Mouse (Mus musculus) cerebellum, adult 18-20 months (tissue): ENCODE data around the gene Wnt2b.

Experiments used
- DNase-seq, 2 experiments: peaks; one replicate each; pipeline ENCODE4 v3.0.0; 2021

Gene Wnt2b

GRCm38 (mm10) chr3:104963331-104964276, 1.9 kb upstream of the Wnt2b start:
- DNase-seq = no peak

DNA sequence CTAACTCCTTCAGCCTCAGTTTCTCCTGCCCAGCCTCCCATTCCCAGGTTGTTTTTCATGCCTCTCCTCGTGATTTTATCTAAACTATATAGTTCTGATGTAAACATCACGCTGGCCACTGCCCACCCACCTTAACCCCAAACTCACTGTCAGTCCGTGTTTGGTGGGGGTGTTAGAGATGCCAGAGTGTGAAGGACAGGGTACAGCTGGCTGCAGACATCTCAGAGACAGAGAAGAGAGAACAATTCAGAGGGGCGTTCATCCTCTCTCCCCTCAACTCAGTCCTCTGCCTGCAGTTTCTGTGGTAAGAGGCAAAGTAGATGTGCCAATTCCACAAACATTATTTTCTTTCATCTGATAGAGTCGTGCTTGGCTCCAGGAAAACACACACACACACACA, 1.1 kb upstream of the Wnt2b start:
- DNase-seq = no peak

- DNase-seq = no peak
Measured at GRCm38 (mm10) chr3:104962141-104962611, 455 bp upstream of the Wnt2b start.

DNA sequence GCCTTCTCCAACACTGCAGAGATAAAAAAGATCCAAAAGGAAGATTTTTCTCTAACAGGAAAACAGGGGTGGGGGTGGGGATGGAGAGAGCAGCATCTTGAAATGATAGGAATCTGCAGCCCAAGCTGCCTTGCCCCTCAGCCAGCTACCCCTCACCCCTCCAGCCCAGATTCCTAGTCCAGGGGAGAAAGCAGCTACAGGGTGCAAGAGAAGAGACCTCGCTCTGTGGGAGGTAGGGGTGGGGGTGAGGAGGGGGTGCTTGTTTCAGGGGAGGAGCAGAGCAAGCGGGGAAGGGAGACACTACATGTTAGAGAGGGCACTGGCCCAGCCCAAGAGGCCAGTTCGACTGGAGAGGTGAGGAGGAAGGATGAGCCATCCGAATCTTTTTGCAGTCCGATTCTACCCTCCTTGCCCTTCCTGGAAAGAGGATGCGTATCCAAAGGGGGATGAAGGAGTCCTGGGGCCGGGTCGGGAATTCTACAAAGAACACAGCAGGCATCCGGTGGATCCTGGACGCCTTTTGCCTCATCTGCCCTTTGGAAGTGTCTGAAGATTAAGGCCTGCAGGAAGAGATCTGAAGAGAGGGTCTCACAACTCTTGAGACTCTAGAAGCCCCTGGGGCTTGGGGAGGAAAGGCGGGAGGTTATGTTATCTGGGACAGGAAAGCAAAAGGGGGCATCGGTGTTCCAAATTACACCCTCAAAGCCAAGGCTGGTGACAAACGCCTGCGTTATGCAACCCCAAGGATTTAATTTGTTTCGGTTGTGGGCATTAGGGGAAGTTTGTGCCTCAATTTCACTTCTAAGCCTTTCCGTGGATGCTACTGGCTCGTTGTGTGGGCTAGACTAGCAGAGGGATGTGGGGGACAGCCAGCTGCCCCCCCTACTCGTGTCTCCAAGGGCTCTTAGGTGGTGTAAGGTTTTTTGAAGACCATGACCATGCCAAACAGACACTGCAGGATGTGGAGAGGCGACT, 1.4 kb downstream of the Wnt2b start:
- DNase-seq = no peak

GRCm38 (mm10) chr3:104956131-104956581, 5.6 kb downstream of the Wnt2b start:
- DNase-seq = no peak

GRCm38 (mm10) chr3:104954551-104954950, 7.2 kb downstream of the Wnt2b start:
- DNase-seq = no peak

- DNase-seq = no peak
Measured at GRCm38 (mm10) chr3:104954137-104954536, 7.6 kb downstream of the Wnt2b start.

GRCm38 (mm10) chr3:104952891-104953670, 8.6 kb downstream of the Wnt2b start:
- no peak for DNase-seq

- no peak for DNase-seq
Measured at GRCm38 (mm10) chr3:104950926-104951325, 10.8 kb downstream of the Wnt2b start.

DNA sequence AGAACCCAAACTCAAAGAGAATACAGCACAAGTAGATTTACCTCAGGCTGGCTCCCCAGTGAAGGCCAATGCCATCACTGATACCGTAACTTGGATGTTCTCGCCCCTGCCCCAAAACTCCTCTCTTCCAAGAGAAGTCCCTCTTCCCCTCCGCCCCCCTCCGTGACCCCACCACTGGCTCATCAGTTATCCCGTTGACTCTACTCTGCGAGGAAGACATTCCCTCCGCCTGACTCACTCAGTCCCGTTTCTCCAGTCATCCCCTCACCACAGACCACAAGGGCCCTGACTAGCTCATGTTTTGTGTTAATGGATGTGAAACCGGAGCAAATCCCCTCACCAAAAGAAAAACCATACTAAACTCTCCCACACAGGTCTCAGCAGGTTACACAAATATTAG, 16.8 kb downstream of the Wnt2b start:
- DNase-seq = no peak

GRCm38 (mm10) chr3:104943333-104943732, 18.4 kb downstream of the Wnt2b start:
- no peak for DNase-seq

DNA sequence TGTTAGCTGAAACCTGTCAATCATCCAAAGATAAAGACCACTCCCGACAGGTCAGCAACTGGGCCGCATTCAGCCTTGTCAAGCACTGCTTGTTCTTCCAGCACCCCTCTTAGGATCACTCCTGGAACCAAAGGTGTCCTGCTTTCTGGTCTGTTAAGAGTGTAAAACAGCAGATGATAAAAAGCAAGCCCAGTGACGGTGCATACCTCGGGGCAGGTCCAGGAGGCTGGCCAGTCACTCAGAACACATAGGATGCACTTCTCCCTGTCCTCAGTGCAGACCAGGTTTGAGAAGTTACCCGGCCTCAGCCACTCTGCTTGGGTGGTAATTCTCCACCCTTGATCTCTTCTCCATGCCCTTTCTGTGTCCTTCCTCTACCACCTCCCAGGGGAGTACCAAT, 19.0 kb downstream of the Wnt2b start:
- DNase-seq = no peak

DNA sequence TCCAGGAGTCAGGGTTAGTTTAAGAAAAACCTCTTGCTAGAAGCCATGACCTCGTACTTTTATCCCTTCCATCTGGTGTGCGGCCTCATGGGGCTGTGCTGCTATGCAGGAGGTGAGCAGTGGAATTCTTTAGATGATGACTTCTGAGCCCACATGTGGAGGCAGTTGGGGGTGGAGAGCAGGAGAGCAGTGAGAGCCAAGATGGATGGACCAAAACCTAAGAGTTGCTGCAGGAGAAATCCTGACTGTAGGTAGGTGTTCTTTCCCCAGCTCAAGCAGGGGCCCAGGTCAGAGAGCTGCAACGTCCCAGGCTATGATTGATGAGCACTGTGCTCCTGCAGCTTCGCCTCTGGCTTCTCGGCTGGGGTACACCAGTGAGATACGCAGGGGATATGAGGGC, 21.0 kb downstream of the Wnt2b start:
- no peak for DNase-seq

- no peak for DNase-seq
Measured at GRCm38 (mm10) chr3:104938327-104938726, 23.4 kb downstream of the Wnt2b start.

DNA sequence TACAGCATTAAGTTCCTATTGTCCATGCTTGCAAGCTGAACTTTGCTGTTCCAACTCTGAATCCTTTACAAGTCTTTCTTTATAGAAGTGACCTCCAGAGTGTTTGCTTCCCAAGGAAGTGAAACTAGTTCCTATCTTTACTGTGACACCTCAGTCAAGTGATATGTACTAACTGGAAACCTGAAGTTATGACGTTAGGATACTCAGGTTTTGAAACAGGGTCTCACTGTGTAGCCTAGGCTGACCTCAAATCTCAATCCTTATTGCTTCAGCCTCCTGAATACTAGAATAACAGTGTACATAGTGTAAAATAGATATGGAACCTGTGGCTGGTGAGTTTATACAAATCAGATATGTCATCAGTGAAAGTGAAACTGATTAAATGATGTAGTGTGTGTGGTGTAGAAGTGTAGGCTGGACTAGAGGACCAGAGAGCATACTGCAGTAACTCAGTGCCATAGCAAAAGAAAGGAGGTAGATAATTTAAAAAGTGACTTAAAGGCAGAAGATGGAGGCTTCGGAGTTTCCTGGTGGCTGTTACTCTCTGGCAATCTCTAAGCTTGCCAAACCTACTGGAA, 23.9 kb downstream of the Wnt2b start:
- no peak for DNase-seq

GRCm38 (mm10) chr3:104929385-104929784, 32.3 kb downstream of the Wnt2b start:
- no peak for DNase-seq

DNA sequence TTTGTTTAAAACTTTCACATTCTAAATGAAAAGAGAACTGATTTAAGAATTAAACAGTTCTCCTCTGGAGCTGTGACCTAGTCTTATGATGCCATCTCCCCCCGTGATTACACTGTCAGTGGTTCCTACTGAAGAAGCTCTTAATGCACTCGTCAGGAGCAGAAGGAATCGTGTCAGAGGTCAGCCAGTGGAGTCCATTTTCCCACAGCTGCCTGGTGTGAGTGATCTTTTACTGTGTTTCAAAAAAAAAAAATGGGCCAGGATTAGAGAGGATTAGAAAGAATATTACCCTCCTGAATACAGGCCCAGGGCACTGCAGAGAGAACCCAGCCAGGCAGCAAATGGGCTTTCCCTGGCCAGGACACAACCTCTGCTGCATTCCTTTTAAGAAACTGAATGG, 46.7 kb downstream of the Wnt2b start:
- DNase-seq = no peak

DNA sequence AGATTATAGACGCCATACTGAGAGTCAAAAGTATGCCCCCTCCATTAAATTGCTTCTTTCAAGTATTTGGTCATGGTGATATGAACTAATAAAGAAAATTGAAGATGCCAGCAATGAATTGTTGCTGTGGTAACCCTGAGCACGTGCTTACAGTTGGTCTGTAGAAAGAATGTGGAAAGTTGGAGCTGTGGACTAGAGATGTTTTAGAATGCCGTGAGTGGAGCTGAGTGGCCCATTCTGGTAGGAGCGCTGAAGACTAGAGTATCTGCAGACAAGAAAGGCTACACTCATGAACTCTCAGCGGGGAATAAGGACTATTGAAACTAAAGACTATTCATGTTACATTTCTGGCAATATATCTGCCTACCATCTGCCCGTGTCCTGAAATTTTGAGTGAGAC, 52.5 kb downstream of the Wnt2b start:
- no peak for DNase-seq

GRCm38 (mm10) chr3:104906007-104906406, 55.7 kb downstream of the Wnt2b start:
- DNase-seq = no peak

DNA sequence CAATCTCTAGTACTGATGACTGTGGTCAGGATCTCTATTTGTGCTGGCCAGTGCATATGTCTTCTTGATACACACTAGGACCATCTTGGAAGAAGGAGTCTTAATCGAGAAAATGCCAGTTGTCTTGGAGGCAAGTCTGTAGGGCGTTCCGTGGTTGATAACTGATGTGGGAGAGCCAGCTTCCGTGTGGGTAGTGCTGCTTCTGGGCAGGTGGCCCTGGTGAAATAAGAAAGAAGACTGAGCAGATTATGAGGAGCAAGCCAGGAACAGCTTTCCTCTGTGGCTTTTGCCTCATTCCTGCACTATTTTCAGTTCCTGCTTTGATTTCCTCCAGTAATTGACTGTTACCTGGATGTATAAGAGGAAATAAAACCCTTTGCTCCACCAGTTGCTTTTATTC, 56.3 kb downstream of the Wnt2b start:
- no peak for DNase-seq

DNA sequence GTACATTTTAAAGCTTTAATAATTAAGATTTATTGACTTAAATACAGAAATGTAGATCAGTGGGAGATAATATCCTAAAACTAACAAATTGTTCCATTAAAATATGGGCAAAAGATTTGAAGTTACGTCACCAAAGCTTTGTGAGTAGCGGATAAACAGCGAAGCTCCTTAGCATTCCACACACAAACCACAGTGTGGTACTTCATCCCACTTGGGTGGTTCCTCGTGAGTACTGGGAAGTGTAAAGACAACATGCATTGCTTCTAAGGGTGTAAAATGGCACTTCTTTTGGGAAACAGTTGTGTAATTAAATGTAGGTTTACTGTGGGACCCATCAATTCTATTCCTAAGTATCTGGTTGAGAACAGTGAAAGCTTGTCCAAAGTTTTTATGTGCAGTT, 60.6 kb downstream of the Wnt2b start:
- no peak for DNase-seq

DNA sequence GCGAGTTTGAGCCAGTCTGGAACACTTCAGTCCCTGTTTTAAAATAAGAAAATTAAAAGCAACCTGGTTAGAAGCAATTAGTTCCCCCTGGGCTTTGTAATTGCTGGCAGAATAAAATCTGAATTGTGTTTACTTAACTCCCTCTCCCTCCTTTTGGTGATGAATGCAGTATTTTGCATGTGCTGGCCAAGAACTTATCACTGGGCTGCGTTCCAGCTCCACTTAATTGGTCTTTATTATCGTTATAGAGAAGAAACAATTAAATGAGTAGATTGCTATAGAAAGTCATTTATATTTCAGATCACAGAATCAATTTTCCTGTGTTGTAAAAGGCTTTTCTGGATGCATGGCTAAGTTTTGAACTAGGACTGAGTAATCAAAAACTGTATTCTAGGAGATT, 65.6 kb downstream of the Wnt2b start:
- no peak for DNase-seq
